Mouse (Mus musculus) ES-E14 (cell line): ENCODE data around the gene Cox4i1.

ENCODE experiments used
- CHD2 ChIP-seq: IDR thresholded peaks from 2 replicates; pipeline ENCODE4 v1.6.1; 2014; ENCODE audit warnings: mild to moderate bottlenecking, low read depth, low read length, inconsistent platforms
- HCFC1 ChIP-seq: IDR thresholded peaks from 2 replicates; pipeline ENCODE4 v1.6.1; 2012; ENCODE audit warnings: low read length, inconsistent platforms, borderline replicate concordance; ENCODE audit not compliant: insufficient read depth
- MAFK ChIP-seq: IDR thresholded peaks from 2 replicates; pipeline ENCODE4 v1.6.1; 2014; ENCODE audit warnings: mild to moderate bottlenecking, low read depth, low read length, inconsistent platforms; ENCODE audit not compliant: insufficient read depth
- ZC3H11A ChIP-seq: IDR thresholded peaks from 2 replicates; pipeline ENCODE4 v1.6.1; 2012; ENCODE audit warnings: low read depth, mild to moderate bottlenecking, inconsistent platforms, low read length, borderline replicate concordance
- ZNF384 ChIP-seq: IDR thresholded peaks from 2 replicates; pipeline ENCODE4 v1.6.1; 2012; ENCODE audit warnings: low read depth, low read length, inconsistent platforms

DNA sequence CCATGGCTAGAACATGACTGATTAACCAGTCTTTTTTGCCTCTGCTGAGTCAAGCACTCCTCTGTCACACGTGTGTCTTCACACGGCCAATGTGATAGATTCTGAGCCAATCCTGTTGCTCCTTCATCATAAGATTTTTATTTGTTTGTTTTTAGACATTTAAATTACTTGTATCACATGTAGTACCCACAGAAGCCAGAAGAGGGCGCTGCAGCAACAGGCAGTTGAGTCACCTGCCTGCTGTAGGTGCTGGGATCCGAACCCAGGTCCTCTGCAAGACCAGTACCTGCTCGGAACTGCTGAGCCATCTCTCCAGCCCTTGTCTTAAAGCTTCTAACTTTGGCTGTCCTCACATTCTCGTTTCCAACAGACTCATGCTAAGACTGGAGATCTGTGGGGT, 55.0 kb downstream of the Cox4i1 start:
- TF ChIP-seq HCFC1 (no peak), CHD2 (no peak), ZC3H11A (no peak), ZNF384 (no peak), MAFK (no peak)
